Mouse (Mus musculus): ENCODE measurements around the gene Tle3. TPM values are rescaled to one million over a fixed set of nuclear protein-coding genes. Genes with fewer than 3 reads are reported as not detected.

Tle3 gene
- polyA plus RNA-seq, 1 experiment from 2014 or later = 26.0 TPM

GRCm38 (mm10) chr9:61367156-61367555 is 5.0 kb upstream of the Tle3 start:
- WGBS = 20% methylated on average over 4 of the region's 4 CpGs

GRCm38 (mm10) chr9:61367857-61368566 is 4.2 kb upstream of the Tle3 start:
- peaks cover 25% of the 10 kb centered on the region; the same call in 1 of the 2 replicates for H3K27me3 ChIP-seq (ENCODE audit: insufficient read depth, low read length)
- H3K27ac ChIP-seq (ENCODE audit: low read length) = peak overlapping the region; percentile 9; the same call in 1 of the 2 replicates
- H3K4me3 ChIP-seq (ENCODE audit: low read length) = no peak overlapping the region
- 11% methylated on average over 6 of the region's 6 CpGs for WGBS
- no peaks in the 10 kb centered on the region for H3K9me3 ChIP-seq (ENCODE audit: low read length)
- no peak overlapping the region for H3K4me2 ChIP-seq (replicated peaks; ENCODE audit: low read depth, low read length)
- no peaks in the 10 kb centered on the region for H3K36me3 ChIP-seq (ENCODE audit: insufficient read depth, low read length)
- peaks cover 41% of the 10 kb centered on the region for H3K4me1 ChIP-seq (ENCODE audit: insufficient read depth, low read length)
- ATAC-seq (ENCODE audit: low FRiP score, low TSS enrichment) = peak; percentile 12; the same call in 1 of the 2 replicates
- H3K9ac ChIP-seq (replicated peaks; ENCODE audit: low read length) = no peak overlapping the region

More at GRCm38 (mm10) chr9:61367156-61367555, 5.0 kb upstream of the Tle3 start:
- Histone ChIP-seq H3K27ac (ENCODE audit: low read length) (no peak overlapping the region), H3K4me1 (ENCODE audit: insufficient read depth, low read length) (peaks cover 41% of the 10 kb centered on the region), H3K9ac (replicated peaks; ENCODE audit: low read length) (no peak overlapping the region), H3K4me3 (ENCODE audit: low read length) (no peak overlapping the region), H3K36me3 (ENCODE audit: insufficient read depth, low read length) (no peaks in the 10 kb centered on the region), H3K9me3 (ENCODE audit: low read length) (no peaks in the 10 kb centered on the region), H3K27me3 (ENCODE audit: insufficient read depth, low read length) (peaks cover 29% of the 10 kb centered on the region; the same call in 1 of the 2 replicates), H3K4me2 (replicated peaks; ENCODE audit: low read depth, low read length) (no peak overlapping the region)
- ATAC-seq (ENCODE audit: low FRiP score, low TSS enrichment) = no peak

GRCm38 (mm10) chr9:61368567-61369240 is 3.5 kb upstream of the Tle3 start:
- Histone ChIP-seq H3K36me3 (ENCODE audit: insufficient read depth, low read length) (no peaks in the 10 kb centered on the region), H3K4me1 (ENCODE audit: insufficient read depth, low read length) (peaks cover 41% of the 10 kb centered on the region), H3K9ac (replicated peaks; ENCODE audit: low read length) (0 out of 2 replicates have a peak overlapping the region, but pooled peaks have one; percentile 11), H3K27me3 (ENCODE audit: insufficient read depth, low read length) (peaks cover 18% of the 10 kb centered on the region; the same call in 1 of the 2 replicates), H3K4me2 (replicated peaks; ENCODE audit: low read depth, low read length) (peak overlapping the region; percentile 59), H3K4me3 (ENCODE audit: low read length) (peak overlapping the region; percentile 37), H3K27ac (ENCODE audit: low read length) (peak overlapping the region; percentile 82), H3K9me3 (ENCODE audit: low read length) (no peaks in the 10 kb centered on the region)
- ATAC-seq (ENCODE audit: low FRiP score, low TSS enrichment) = no peak
- WGBS = under 1% methylated on average over 12 of the region's 12 CpGs

GRCm38 (mm10) chr9:61369316-61370273 is 2.6 kb upstream of the Tle3 start:
- H3K4me1 ChIP-seq (ENCODE audit: insufficient read depth, low read length) = peaks cover 45% of the 10 kb centered on the region
- ATAC-seq (ENCODE audit: low FRiP score, low TSS enrichment) = no peak
- peak overlapping the region; percentile 37 for H3K4me3 ChIP-seq (ENCODE audit: low read length)
- no peaks in the 10 kb centered on the region for H3K9me3 ChIP-seq (ENCODE audit: low read length)
- peak overlapping the region; percentile 60 for H3K9ac ChIP-seq (replicated peaks; ENCODE audit: low read length)
- WGBS = under 1% methylated on average over 45 of the region's 45 CpGs
- H3K4me2 ChIP-seq (replicated peaks; ENCODE audit: low read depth, low read length) = peak overlapping the region; percentile 59
- H3K27me3 ChIP-seq (ENCODE audit: insufficient read depth, low read length) = peaks cover 10% of the 10 kb centered on the region; the same call in 1 of the 2 replicates
- no peaks in the 10 kb centered on the region for H3K36me3 ChIP-seq (ENCODE audit: insufficient read depth, low read length)
- H3K27ac ChIP-seq (ENCODE audit: low read length) = peak overlapping the region; percentile 82

- peak overlapping the region; percentile 95 for H3K4me3 ChIP-seq (ENCODE audit: low read length)
- H3K4me2 ChIP-seq (replicated peaks; ENCODE audit: low read depth, low read length) = peak overlapping the region; percentile 93
- ATAC-seq (ENCODE audit: low FRiP score, low TSS enrichment) = peak; percentile 79
- H3K36me3 ChIP-seq (ENCODE audit: insufficient read depth, low read length) = no peaks in the 10 kb centered on the region
- no peaks in the 10 kb centered on the region for H3K9me3 ChIP-seq (ENCODE audit: low read length)
- peaks cover 53% of the 10 kb centered on the region for H3K4me1 ChIP-seq (ENCODE audit: insufficient read depth, low read length)
- H3K27me3 ChIP-seq (ENCODE audit: insufficient read depth, low read length) = peaks cover 10% of the 10 kb centered on the region; the same call in 1 of the 2 replicates
- H3K27ac ChIP-seq (ENCODE audit: low read length) = peak overlapping the region; percentile 95
- peak overlapping the region; percentile 76 for H3K9ac ChIP-seq (replicated peaks; ENCODE audit: low read length)
- WGBS = under 1% methylated on average over 24 of the region's 25 CpGs
Measured at GRCm38 (mm10) chr9:61370454-61370888, 1.7 kb upstream of the Tle3 start.

- peak overlapping the region; percentile 95 for H3K4me3 ChIP-seq (ENCODE audit: low read length)
- H3K9ac ChIP-seq (replicated peaks; ENCODE audit: low read length) = peak overlapping the region; percentile 76
- H3K4me1 ChIP-seq (ENCODE audit: insufficient read depth, low read length) = peaks cover 60% of the 10 kb centered on the region
- peak; percentile 13 for ATAC-seq (ENCODE audit: low FRiP score, low TSS enrichment)
- H3K27ac ChIP-seq (ENCODE audit: low read length) = peak overlapping the region; percentile 95
- peak overlapping the region; percentile 93 for H3K4me2 ChIP-seq (replicated peaks; ENCODE audit: low read depth, low read length)
- peaks cover 8% of the 10 kb centered on the region; the same call in 1 of the 2 replicates for H3K27me3 ChIP-seq (ENCODE audit: insufficient read depth, low read length)
- H3K36me3 ChIP-seq (ENCODE audit: insufficient read depth, low read length) = peaks cover 2% of the 10 kb centered on the region; the same call in 1 of the 2 replicates
- WGBS = under 1% methylated on average over 66 of the region's 66 CpGs
- H3K9me3 ChIP-seq (ENCODE audit: low read length) = no peaks in the 10 kb centered on the region
Measured at GRCm38 (mm10) chr9:61370889-61371754, 1.0 kb upstream of the Tle3 start.

- Histone ChIP-seq H3K27ac (ENCODE audit: low read length) (peak overlapping the region; percentile 95), H3K36me3 (ENCODE audit: insufficient read depth, low read length) (peaks cover 8% of the 10 kb centered on the region; the same call in 1 of the 2 replicates), H3K4me1 (ENCODE audit: insufficient read depth, low read length) (peaks cover 69% of the 10 kb centered on the region), H3K9ac (replicated peaks; ENCODE audit: low read length) (peak overlapping the region; percentile 96), H3K9me3 (ENCODE audit: low read length) (no peaks in the 10 kb centered on the region), H3K4me3 (ENCODE audit: low read length) (peak overlapping the region; percentile 95), H3K4me2 (replicated peaks; ENCODE audit: low read depth, low read length) (peak overlapping the region; percentile 93), H3K27me3 (ENCODE audit: insufficient read depth, low read length) (no peaks in the 10 kb centered on the region)
- WGBS = under 1% methylated on average over 42 of the region's 42 CpGs
- ATAC-seq (ENCODE audit: low FRiP score, low TSS enrichment) = peak; percentile 7
Measured at GRCm38 (mm10) chr9:61372510-61372975, 377 bp downstream of the Tle3 start.

GRCm38 (mm10) chr9:61372976-61373633 is 939 bp downstream of the Tle3 start:
- H3K27ac ChIP-seq (ENCODE audit: low read length) = peak overlapping the region; percentile 95
- H3K9ac ChIP-seq (replicated peaks; ENCODE audit: low read length) = peak overlapping the region; percentile 96
- peaks cover 8% of the 10 kb centered on the region; the same call in 1 of the 2 replicates for H3K36me3 ChIP-seq (ENCODE audit: insufficient read depth, low read length)
- H3K4me1 ChIP-seq (ENCODE audit: insufficient read depth, low read length) = peaks cover 69% of the 10 kb centered on the region
- no peak for ATAC-seq (ENCODE audit: low FRiP score, low TSS enrichment)
- peak overlapping the region; percentile 95 for H3K4me3 ChIP-seq (ENCODE audit: low read length)
- H3K4me2 ChIP-seq (replicated peaks; ENCODE audit: low read depth, low read length) = peak overlapping the region; percentile 93
- WGBS = 0% methylated on average over 52 of the region's 66 CpGs
- H3K27me3 ChIP-seq (ENCODE audit: insufficient read depth, low read length) = no peaks in the 10 kb centered on the region
- H3K9me3 ChIP-seq (ENCODE audit: low read length) = no peaks in the 10 kb centered on the region

Measured in kidney, embryonic 16.5 days (tissue).